Mouse (Mus musculus) urinary bladder, adult 18-20 months (tissue): Measurements from ENCODE around the gene Defa17.
"Not testable (repeated sequence)": the region's sequence is repeated elsewhere in the genome, so short reads cannot be mapped to it uniquely, and the experiment has no call there.

ENCODE experiments used
- DNase-seq, 2 experiments: peaks; one replicate each; pipeline ENCODE4 v3.0.0; 2022; ENCODE audit warnings: low spot score in 2 of 2, mixed read lengths in 2 of 2

The Defa17 gene

DNA sequence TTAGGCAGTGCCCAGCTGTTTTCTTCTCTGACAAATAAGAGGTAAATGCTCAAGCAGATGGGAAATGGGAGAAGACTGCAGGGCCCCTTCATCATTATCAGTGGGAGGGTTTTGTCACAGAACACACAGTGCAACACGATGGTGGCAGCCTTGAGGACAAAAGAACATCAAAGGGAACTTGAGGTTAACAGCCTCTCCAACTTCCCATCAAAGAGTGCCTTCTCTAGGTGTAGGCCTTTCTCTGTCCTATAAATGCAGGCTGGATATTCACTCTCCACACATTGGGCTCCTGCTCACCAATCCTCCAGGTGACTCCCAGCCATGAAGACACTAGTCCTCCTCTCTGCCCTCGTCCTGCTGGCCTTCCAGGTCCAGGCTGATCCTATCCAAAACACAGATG, at the start of gene Defa17:
TSS of gene Defa17 (plus strand) at position 301 of the 400 bp plus-strand sequence.
- DNase-seq: not testable (repeated sequence)

DNA sequence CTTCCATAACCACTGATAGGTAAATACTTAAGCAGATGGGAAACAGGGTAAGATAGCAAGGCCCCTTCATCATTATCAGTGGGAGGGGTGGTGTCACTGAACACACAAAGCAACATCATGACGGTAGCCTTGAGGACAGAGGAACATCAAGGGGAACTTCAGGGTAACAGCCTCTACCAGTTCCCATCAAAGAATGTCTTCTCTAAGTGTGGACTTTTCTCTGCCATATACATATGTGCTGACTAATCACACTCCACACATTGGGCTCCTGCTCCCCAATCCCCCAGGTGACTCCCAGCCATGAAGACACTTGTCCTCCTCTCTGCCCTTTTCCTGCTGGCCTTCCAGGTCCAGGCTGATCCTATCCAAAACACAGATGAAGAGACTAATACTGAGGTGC, 37.7 kb upstream of the Defa17 start, which contains the start of gene Defa26:
TSS of gene Defa26 (plus strand) at position 301 of the 400 bp plus-strand sequence.
- DNase-seq: not testable (repeated sequence)

DNA sequence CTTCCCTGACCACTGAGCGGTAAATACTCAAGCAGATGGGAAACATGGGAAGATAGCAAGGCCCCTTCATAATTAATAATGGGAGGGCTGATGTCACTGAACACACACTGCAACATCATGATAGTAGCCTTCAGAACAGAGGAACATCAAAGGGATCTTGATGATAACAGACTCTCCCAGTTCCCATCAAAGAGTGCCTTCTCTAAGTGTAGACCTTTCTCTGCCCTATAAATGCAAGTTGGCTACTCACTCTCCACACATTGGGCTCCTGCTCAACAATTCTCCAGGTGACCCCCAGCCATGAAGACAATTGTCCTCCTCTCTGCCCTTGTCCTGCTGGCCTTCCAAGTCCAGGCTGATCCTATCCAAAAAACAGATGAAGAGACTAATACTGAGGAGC, 9.9 kb downstream of the Defa17 start, which contains the start of gene Defa34:
TSS of gene Defa34 (plus strand) at position 301 of the 400 bp plus-strand sequence.
- not testable (repeated sequence) for DNase-seq

DNA sequence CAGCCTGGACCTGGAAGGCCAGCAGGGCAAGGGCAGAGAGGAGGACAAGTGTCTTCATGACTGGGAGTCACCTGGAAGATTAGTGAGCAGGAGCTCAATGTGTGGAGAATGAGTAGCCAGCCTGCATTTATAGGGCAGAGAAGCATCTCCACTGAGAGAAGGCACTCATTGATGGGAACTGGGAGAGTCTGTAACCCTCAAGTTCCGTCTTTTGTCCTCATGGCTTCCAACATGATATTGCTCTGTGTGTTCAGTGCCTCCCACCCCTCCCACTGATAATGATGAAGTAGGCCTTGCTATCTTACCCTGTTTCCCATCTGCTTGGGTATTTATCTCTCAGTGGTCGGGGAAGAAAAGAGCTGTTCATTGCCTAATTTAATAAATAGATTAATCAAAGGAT, 48.0 kb downstream of the Defa17 start, which contains the start of gene AY761184:
TSS of gene AY761184 (minus strand) at position 101 of the 400 bp plus-strand sequence.
- not testable (repeated sequence) for DNase-seq
